Mouse (Mus musculus) 416B (cell line): ENCODE results near the gene Rabgap1.

Experiments used
- DNase-seq: peaks from one replicate; pipeline ENCODE4 v3.0.0; 2011; ENCODE audit warnings: low read depth

Rabgap1 gene

DNA sequence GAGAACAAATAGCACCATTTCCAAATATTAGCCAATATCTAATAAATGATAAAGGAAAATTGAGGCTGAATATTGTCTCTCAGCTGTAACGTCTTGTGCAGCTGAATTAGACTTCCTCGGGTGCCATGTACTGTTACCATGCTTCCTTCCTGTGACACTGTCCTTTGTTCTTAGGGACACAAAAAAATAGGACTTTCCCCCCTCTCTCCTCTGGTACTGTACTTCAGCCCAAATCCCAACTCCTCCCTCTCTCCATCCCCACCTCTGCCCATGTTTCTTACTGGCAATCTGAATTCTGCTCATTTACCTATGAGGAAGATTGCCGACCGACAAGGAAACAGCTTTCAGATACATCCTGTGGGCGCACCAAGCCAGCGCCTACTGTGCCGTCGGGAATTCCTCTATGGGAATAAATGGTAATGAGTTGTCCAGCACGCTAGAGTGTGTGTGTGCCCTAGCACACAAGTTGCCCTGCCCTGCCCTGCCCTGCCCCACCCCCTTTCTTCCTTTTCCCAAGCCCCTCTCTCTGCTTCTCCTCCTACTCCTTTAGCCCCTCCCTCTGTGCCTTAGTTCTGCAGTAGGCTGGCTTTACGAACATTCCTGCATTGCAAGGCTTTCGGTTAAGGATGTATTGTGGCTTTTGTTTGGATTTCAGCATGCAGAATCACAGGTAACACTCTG lies 73.1 kb downstream of the Rabgap1 start, which contains the start of gene Gpr21:
Gene Gpr21 (plus strand): TSS at position 303 of the 681 bp plus-strand sequence.
- DNase-seq: no peak

- DNase-seq: no peak
Measured at GRCm38 (mm10) chr2:37516922-37517462, 73.9 kb downstream of the Rabgap1 start.

GRCm38 (mm10) chr2:37518561-37519285 lies 75.6 kb downstream of the Rabgap1 start:
- DNase-seq: no peak

- DNase-seq: no peak
Measured at GRCm38 (mm10) chr2:37519286-37519640, 76.2 kb downstream of the Rabgap1 start.

DNA sequence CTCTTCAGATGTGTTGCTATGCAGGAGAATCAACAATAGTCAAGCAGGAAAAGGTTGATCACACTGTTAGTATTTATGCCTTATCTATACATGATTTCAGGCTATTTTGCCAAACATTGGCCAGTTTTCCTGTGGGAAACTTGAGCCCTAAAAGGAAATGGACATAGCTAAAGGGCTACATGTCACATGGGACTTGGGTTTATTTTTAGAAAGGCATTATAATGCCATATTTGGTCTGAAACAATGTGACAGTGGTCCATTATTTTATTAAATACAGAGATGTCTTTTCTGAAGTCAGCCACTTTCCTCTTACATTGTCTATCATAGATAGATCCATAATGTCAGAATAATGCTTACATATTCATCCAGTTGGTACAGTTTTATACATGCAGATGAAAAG lies 84.5 kb downstream of the Rabgap1 start:
- no peak for DNase-seq

- DNase-seq: no peak
Measured at GRCm38 (mm10) chr2:37529397-37529796, 86.3 kb downstream of the Rabgap1 start.

GRCm38 (mm10) chr2:37530766-37531165 lies 87.7 kb downstream of the Rabgap1 start:
- no peak for DNase-seq

- DNase-seq: no peak
Measured at GRCm38 (mm10) chr2:37531639-37532038, 88.6 kb downstream of the Rabgap1 start.

DNA sequence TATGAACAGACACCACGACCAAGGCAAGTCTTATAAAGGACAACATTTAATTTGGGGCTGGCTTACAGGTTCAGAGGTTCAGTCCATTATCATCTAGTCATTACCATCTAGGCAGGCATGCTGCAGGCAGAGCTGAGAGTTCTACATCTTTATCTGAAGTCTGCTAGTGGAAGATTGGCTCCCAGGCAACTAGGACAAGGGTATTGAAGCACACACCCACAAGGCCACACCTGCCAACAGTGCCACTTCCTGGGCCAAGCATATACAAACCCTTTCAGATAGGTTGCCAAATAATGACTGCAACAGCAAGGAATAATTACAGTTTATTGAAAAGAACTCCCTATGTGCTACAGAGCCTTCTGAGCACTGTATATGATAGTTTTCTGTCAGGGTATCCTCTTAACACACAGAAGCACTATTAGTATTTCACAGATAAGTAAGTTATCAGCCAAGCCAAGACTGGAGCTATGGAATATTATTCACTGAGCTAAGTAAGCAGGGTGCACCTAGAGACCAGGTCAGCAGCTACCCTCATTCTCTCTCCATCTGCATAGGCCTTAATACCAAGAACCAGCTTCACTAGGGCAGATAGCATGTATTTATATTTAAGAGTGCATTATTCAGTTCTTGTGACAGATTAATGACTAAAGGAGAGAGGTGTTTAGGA lies 106.4 kb downstream of the Rabgap1 start:
- DNase-seq: no peak

GRCm38 (mm10) chr2:37556366-37556765 lies 113.3 kb downstream of the Rabgap1 start:
- DNase-seq: no peak

- peak; percentile 87 for DNase-seq
Measured at GRCm38 (mm10) chr2:37565579-37565978, 122.5 kb downstream of the Rabgap1 start.

GRCm38 (mm10) chr2:37566035-37566434 lies 123.0 kb downstream of the Rabgap1 start:
- DNase-seq: peak; percentile 55

DNA sequence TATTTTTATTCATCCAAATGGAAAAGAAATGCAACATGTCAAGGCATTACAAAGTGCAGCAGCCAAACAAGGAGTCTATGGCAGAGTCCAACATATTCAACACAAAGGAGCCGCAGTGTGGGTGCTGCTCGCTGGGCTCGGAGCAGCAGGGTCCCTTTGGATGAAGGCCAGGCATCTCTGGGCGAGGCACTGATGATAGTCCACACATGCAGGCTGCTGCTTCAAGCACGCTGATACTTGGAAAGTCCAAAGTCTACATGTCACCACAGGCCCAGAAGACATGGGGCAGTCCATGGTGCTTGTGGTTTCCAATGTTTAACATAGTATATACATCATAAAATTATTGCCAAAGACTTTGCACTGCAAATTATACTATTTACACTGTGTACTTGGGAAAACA lies 126.8 kb downstream of the Rabgap1 start:
- DNase-seq: no peak

GRCm38 (mm10) chr2:37570703-37571102 lies 127.6 kb downstream of the Rabgap1 start:
- no peak for DNase-seq

GRCm38 (mm10) chr2:37572141-37572540 lies 129.1 kb downstream of the Rabgap1 start:
- no peak for DNase-seq

DNA sequence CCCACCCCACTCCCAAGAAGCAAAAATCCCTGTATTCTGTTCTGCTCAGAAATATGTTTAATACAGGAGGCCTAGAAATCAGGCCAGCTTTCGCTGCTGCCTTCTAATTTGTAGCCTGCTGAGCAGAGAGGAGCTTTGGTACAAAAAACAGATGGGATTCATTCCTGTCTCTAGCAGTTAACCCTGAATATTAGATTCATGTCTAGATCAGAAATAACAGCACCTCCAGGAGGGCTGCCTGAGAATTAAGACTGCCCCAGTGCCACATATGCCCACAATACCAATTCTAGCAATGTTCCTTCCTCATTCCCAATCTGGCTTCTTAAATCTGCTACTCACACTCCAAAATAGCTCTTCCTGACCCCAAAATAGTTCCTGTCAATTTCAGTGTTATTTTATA lies 133.6 kb downstream of the Rabgap1 start:
- no peak for DNase-seq

DNA sequence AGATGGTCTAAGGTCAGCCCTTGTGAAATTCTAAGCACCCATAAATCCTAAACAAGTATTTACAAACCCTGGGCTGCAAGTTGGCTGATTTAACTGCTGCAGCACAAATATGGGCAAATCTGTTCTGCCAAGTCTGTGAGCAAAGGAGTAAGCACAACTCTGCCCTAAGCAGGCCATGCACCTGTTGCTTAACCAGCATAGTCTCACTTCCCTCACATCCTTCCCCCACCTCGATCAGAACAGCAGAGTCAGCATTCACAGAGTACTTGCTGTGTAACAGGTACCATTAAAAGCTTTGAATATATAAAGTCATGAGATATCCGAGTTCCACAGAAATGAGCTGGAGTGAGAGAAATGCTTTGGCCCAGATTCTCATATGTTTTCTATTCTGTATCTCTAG lies 135.1 kb downstream of the Rabgap1 start:
- DNase-seq: no peak

DNA sequence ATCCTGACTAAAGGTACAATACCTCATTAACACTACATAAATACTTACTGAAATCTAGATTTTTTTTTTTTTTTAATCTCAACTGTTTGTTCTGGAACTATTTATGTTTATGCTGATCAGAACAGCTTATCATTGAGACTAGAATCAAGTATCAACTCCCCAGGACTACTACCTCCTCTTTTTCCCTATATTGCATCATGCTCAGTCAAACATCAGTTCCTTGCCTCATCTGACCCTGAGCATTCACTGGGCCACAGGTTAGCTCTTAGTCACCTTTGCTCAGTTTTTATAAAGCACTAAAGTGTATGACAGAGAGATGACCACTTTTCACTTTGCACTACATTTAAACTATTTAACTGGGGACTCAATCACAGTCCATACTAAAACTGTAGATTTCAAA lies 144.8 kb downstream of the Rabgap1 start:
- DNase-seq: peak; percentile 17
